Mouse (Mus musculus) MEL (cell line): ENCODE results near the gene Lins1.

ENCODE experiments used
- CHD1 ChIP-seq: IDR thresholded peaks from 2 replicates; pipeline ENCODE4 v1.6.1; 2012; ENCODE audit warnings: low read depth, mild to moderate bottlenecking, inconsistent platforms, low read length, improper control_type of control experiment
- ELF1 ChIP-seq: IDR thresholded peaks from 2 replicates; pipeline ENCODE4 v1.6.1; 2014; ENCODE audit warnings: low read depth, mild to moderate bottlenecking, inconsistent platforms, low read length, improper control_type of control experiment, moderate library complexity
- EP300 ChIP-seq, 2 experiments: IDR thresholded peaks; 2 replicates each; pipeline ENCODE4 v1.6.1; 2011; ENCODE audit warnings: improper control_type of control experiment in 2 of 2, low read length in 2 of 2, low read depth in 1 of 2, mild to moderate bottlenecking in 1 of 2
- GATA1 ChIP-seq: IDR thresholded peaks from 2 replicates; pipeline ENCODE4 v1.6.1; 2011; ENCODE audit warnings: low read depth, low read length, improper control_type of control experiment
- HCFC1 ChIP-seq: IDR thresholded peaks from 2 replicates; pipeline ENCODE4 v1.6.1; 2012; ENCODE audit warnings: low read depth, mild to moderate bottlenecking, inconsistent platforms, low read length, improper control_type of control experiment, moderate library complexity
- MAFK ChIP-seq: IDR thresholded peaks from 2 replicates; pipeline ENCODE4 v1.6.1; 2011; ENCODE audit warnings: low read depth, mild to moderate bottlenecking, low read length, improper control_type of control experiment, borderline replicate concordance
- MAZ ChIP-seq: IDR thresholded peaks from 2 replicates; pipeline ENCODE4 v1.6.1; 2012; ENCODE audit warnings: low read depth, mild to moderate bottlenecking, inconsistent platforms, low read length, improper control_type of control experiment
- POLR2A ChIP-seq, 2 experiments: IDR thresholded peaks; 2 replicates each; pipeline ENCODE4 v1.6.1; 2011 to 2012; ENCODE audit warnings: low read length in 2 of 2, mild to moderate bottlenecking in 2 of 2, control low read depth in 1 of 2, improper control_type of control experiment in 1 of 2, low read depth in 1 of 2, moderate library complexity in 1 of 2; ENCODE audit not compliant: control insufficient read depth in 1 of 2, insufficient read depth in 1 of 2, poor library complexity in 1 of 2
- POLR2AphosphoS2 ChIP-seq: IDR thresholded peaks from 2 replicates; pipeline ENCODE4 v1.6.1; 2011; ENCODE audit warnings: low read length, improper control_type of control experiment
- POLR2AphosphoS5 ChIP-seq: IDR thresholded peaks from 2 replicates; pipeline ENCODE4 v1.6.1; 2012; ENCODE audit warnings: low read depth, borderline replicate concordance, mild to moderate bottlenecking, inconsistent platforms, low read length, moderate library complexity, mixed read lengths
- SIN3A ChIP-seq: IDR thresholded peaks from 2 replicates; pipeline ENCODE4 v1.6.1; 2012; ENCODE audit warnings: low read length, improper control_type of control experiment, inconsistent platforms
- SMC3 ChIP-seq: IDR thresholded peaks from 2 replicates; pipeline ENCODE4 v1.6.1; 2011; ENCODE audit warnings: low read depth, low read length, improper control_type of control experiment
- USF1 ChIP-seq: IDR thresholded peaks from 2 replicates; pipeline ENCODE4 v1.6.1; 2014; ENCODE audit warnings: low read depth, mild to moderate bottlenecking, inconsistent platforms, low read length, improper control_type of control experiment, moderate library complexity
- ZKSCAN1 ChIP-seq: IDR thresholded peaks from 2 replicates; pipeline ENCODE4 v1.6.1; 2012; ENCODE audit warnings: low read depth, mild to moderate bottlenecking, inconsistent platforms, low read length, improper control_type of control experiment, moderate library complexity

DNA sequence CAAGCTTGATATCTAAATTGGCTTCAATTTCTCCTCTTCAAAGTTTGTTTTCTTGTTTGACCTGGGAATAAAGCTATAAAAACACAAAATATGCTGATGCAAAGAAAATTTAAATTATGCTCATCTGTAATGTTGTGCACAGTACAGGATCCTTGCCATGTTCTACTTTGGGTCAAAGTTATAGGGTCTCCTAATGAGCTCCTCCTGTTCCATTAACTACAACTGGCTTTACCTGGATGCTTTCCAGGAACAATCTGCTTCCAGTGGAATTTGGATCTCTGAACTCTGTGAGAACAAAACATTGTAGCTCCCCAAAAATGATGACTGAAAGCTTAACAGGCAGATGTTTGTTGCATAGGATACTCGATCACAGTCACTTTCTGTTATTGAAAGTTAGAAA lies 60.3 kb downstream of the Lins1 start:
- TF ChIP-seq ZKSCAN1, result no peak
- TF ChIP-seq GATA1, result no peak
- TF ChIP-seq CHD1, result no peak
- no peak for TF ChIP-seq POLR2A (IDR thresholded peaks at IDR 0.05; ENCODE audit: control insufficient read depth in 1 of 2, insufficient read depth in 1 of 2, low read depth in 1 of 2, low read length in 2 of 2, poor library complexity in 1 of 2)
- TF ChIP-seq POLR2AphosphoS2, result no peak
- no peak for TF ChIP-seq SMC3
- no peak for TF ChIP-seq POLR2AphosphoS5
- TF ChIP-seq MAFK, result no peak
- TF ChIP-seq HCFC1, result no peak
- TF ChIP-seq USF1, result no peak
- TF ChIP-seq EP300 (IDR thresholded peaks at IDR 0.05; ENCODE audit: low read depth in 1 of 2, low read length in 2 of 2), result no peak
- TF ChIP-seq ELF1, result no peak
- no peak for TF ChIP-seq SIN3A
- no peak for TF ChIP-seq MAZ
